ENCODE assay signal across 10 mouse cellular contexts in the genomic region with DNA sequence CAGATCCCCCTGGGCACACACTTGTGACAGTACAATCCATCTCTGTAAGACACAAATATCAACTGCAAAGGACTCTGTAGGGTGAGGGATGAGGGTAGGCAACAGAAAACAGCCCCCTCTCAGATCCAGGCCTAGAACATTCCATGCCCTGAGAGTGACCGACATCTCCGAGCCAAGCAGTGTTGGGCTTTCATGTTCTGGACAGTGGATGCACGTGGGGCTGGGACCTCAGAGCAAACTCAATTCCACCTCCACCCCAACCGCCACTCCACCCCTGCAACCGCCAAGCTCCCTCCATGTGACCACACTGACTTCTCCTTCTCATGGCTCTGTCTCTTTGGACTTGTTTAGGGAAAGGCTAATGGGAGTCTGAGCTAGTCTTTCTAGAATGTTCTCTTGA. TPM values are rescaled to one million over a fixed set of nuclear protein-coding genes. Genes with fewer than 3 reads are reported as not detected.
DNase-seq lines count a peak whose midpoint lies in the region; ATAC-seq and TF ChIP-seq lines count a peak whose summit lies in the region.
"Had no signal": no experiment of that assay in that cellular context is flagged by ENCODE, and none has a peak within 500 bp of the region (broad histone marks: within the 10 kb centered on the region; RNA-seq: fewer than 3 reads in every experiment).

No protein-coding gene starts in this region.

- ATAC-seq in heart, embryonic 13.5 days (ENCODE audit: extremely low read depth, insufficient number of reproducible peaks, low FRiP score, low TSS enrichment) = no peak
- no peak for ATAC-seq in embryonic facial prominence, embryonic 13.5 days (ENCODE audit: insufficient number of reproducible peaks, insufficient read depth, low FRiP score, low TSS enrichment, low read depth)
- no peak for ATAC-seq in intestine, postnatal 0 days
- no peak for ATAC-seq in midbrain, embryonic 12.5 days (ENCODE audit: low FRiP score, low read depth)

- 0 out of 2 replicates have a peak overlapping the region, but pooled peaks have one; percentile 24 for H3K27ac ChIP-seq in heart, embryonic 13.5 days (replicated peaks)
- H3K27ac ChIP-seq in embryonic facial prominence, embryonic 13.5 days = peak overlapping the region; percentile 98
- no peak overlapping the region for H3K27ac ChIP-seq in intestine, postnatal 0 days (ENCODE audit: low read depth, low read length)
- H3K27ac ChIP-seq in midbrain, embryonic 12.5 days (replicated peaks) = peak overlapping the region; percentile 97

- peak overlapping the region; percentile 70 for H3K4me2 ChIP-seq in heart, embryonic 13.5 days
- peak overlapping the region; percentile 59 for H3K4me2 ChIP-seq in embryonic facial prominence, embryonic 13.5 days
- peak overlapping the region; percentile 57 for H3K4me2 ChIP-seq in intestine, postnatal 0 days (replicated peaks; ENCODE audit: low read depth)
- peak overlapping the region; percentile 49 for H3K4me2 ChIP-seq in midbrain, embryonic 12.5 days (replicated peaks)

- H3K9me3 ChIP-seq in heart, embryonic 13.5 days = peaks cover 7% of the 10 kb centered on the region
- no peaks in the 10 kb centered on the region for H3K9me3 ChIP-seq in embryonic facial prominence, embryonic 13.5 days
- no peaks in the 10 kb centered on the region for H3K9me3 ChIP-seq in intestine, postnatal 0 days (ENCODE audit: control insufficient read depth)
- H3K9me3 ChIP-seq in midbrain, embryonic 12.5 days = peaks cover 6% of the 10 kb centered on the region; the same call in 1 of the 2 replicates

- DNase-seq in heart, postnatal 14 days = no peak
- DNase-seq in cerebellum, adult 8-10 months = no peak
- no peak for DNase-seq in lung, postnatal 14 days
- DNase-seq in embryo, embryonic 11 days = no peak

- H3K36me3 ChIP-seq in heart, embryonic 13.5 days = no peaks in the 10 kb centered on the region
- H3K36me3 ChIP-seq in embryonic facial prominence, embryonic 13.5 days = no peaks in the 10 kb centered on the region
- no peaks in the 10 kb centered on the region for H3K36me3 ChIP-seq in intestine, postnatal 0 days (ENCODE audit: control insufficient read depth, insufficient read depth)
- no peaks in the 10 kb centered on the region for H3K36me3 ChIP-seq in midbrain, embryonic 12.5 days

- no peak for TF ChIP-seq CTCF in intestine, postnatal 0 days (IDR thresholded peaks at IDR 0.05; ENCODE audit: low read depth)

- peaks cover 43% of the 10 kb centered on the region for H3K27me3 ChIP-seq in heart, embryonic 13.5 days (replicated peaks)
- peaks cover 26% of the 10 kb centered on the region for H3K27me3 ChIP-seq in embryonic facial prominence, embryonic 13.5 days
- no peaks in the 10 kb centered on the region for H3K27me3 ChIP-seq in intestine, postnatal 0 days (replicated peaks; ENCODE audit: control insufficient read depth, insufficient read depth, low read length)
- no peaks in the 10 kb centered on the region; the same call in 1 of the 2 replicates for H3K27me3 ChIP-seq in midbrain, embryonic 12.5 days

- intact Hi-C loops in heart, postnatal 14 days (cut with DNase I) = no loop called here

- peak overlapping the region; percentile 72 for H3K9ac ChIP-seq in heart, embryonic 13.5 days
- H3K9ac ChIP-seq in embryonic facial prominence, embryonic 13.5 days = peak overlapping the region; percentile 62; the same call in 1 of the 2 replicates
- no peak overlapping the region for H3K9ac ChIP-seq in intestine, postnatal 0 days (ENCODE audit: low read depth, low read length)
- H3K9ac ChIP-seq in midbrain, embryonic 12.5 days (replicated peaks) = peak overlapping the region; percentile 44; the same call in 1 of the 2 replicates

- peaks cover 35% of the 10 kb centered on the region for H3K4me1 ChIP-seq in heart, embryonic 13.5 days
- peaks cover 37% of the 10 kb centered on the region for H3K4me1 ChIP-seq in embryonic facial prominence, embryonic 13.5 days
- H3K4me1 ChIP-seq in intestine, postnatal 0 days (replicated peaks; ENCODE audit: control insufficient read depth, insufficient read depth, low read length) = peaks cover 13% of the 10 kb centered on the region; the same call in 1 of the 2 replicates
- peaks cover 36% of the 10 kb centered on the region for H3K4me1 ChIP-seq in midbrain, embryonic 12.5 days

- 79% methylated on average over 5 of the region's 5 CpGs for WGBS in heart, embryonic 13.5 days
- WGBS in embryonic facial prominence, embryonic 13.5 days = 90% methylated on average over 5 of the region's 5 CpGs
- 56% methylated on average over 5 of the region's 5 CpGs for WGBS in intestine, postnatal 0 days
- WGBS in midbrain, embryonic 12.5 days = 84% methylated on average over 5 of the region's 5 CpGs

- no peak overlapping the region; the same call in 1 of the 2 replicates for H3K4me3 ChIP-seq in heart, embryonic 13.5 days
- no peak overlapping the region for H3K4me3 ChIP-seq in embryonic facial prominence, embryonic 13.5 days
- no peak overlapping the region for H3K4me3 ChIP-seq in intestine, postnatal 0 days (ENCODE audit: low read depth, low read length)
- no peak overlapping the region for H3K4me3 ChIP-seq in midbrain, embryonic 12.5 days

RNA-seq across cellular contexts. Expression of gene Pck1, which starts 19.1 kb away (rescaled TPM):
- polyA plus RNA-seq in heart, embryonic 13.5 days (2015; fragmentation: Nextera tagmentation; extraction: Ambion mirVana) = 0.05 and 0.08 TPM in 2 replicates
- 10 to 100 TPM in 1 of 2 experiments, 1 to 10 TPM in 1; 7.2 to 42.3 TPM for total RNA-seq in heart, postnatal 14 days (2021)
- 0.22 TPM in 1 of 2 replicates, not detected in the other for polyA plus RNA-seq in embryonic facial prominence, embryonic 13.5 days (2015; fragmentation: Nextera tagmentation; extraction: Ambion mirVana)
- 249 and 336 TPM in 2 replicates for polyA plus RNA-seq in intestine, postnatal 0 days (2015; fragmentation: Nextera tagmentation; extraction: Ambion mirVana)
- polyA plus RNA-seq in midbrain, embryonic 12.5 days (2016; fragmentation: Nextera tagmentation; extraction: Ambion mirVana) = not detected in 2 replicates

RNA-seq across cellular contexts. Expression of gene Zbp1, which starts 46.8 kb away (rescaled TPM):
- polyA plus RNA-seq in heart, embryonic 13.5 days (2015; fragmentation: Nextera tagmentation; extraction: Ambion mirVana) = 0.33 and 0.57 TPM in 2 replicates
- under 1 TPM; 0.31 to 0.44 TPM for total RNA-seq in heart, postnatal 14 days (2021)
- 0.13 TPM in 1 of 2 replicates, not detected in the other for polyA plus RNA-seq in embryonic facial prominence, embryonic 13.5 days (2015; fragmentation: Nextera tagmentation; extraction: Ambion mirVana)
- 13.9 and 14.0 TPM in 2 replicates for polyA plus RNA-seq in intestine, postnatal 0 days (2015; fragmentation: Nextera tagmentation; extraction: Ambion mirVana)
- 0.63 and 0.80 TPM in 2 replicates for polyA plus RNA-seq in midbrain, embryonic 12.5 days (2016; fragmentation: Nextera tagmentation; extraction: Ambion mirVana)

RNA-seq across cellular contexts. Expression of gene Ctcfl, which starts 52.6 kb away (rescaled TPM):
- polyA plus RNA-seq in heart, embryonic 13.5 days (2015; fragmentation: Nextera tagmentation; extraction: Ambion mirVana) = 0.70 and 0.84 TPM in 2 replicates
- total RNA-seq in heart, postnatal 14 days (2021) = under 1 TPM; 0.07 TPM
- polyA plus RNA-seq in embryonic facial prominence, embryonic 13.5 days (2015; fragmentation: Nextera tagmentation; extraction: Ambion mirVana) = 0.14 TPM in 1 of 2 replicates, not detected in the other
- 0.82 and 1.0 TPM in 2 replicates for polyA plus RNA-seq in intestine, postnatal 0 days (2015; fragmentation: Nextera tagmentation; extraction: Ambion mirVana)
- polyA plus RNA-seq in midbrain, embryonic 12.5 days (2016; fragmentation: Nextera tagmentation; extraction: Ambion mirVana) = 0.07 TPM in 1 of 2 replicates, not detected in the other
- total RNA-seq: adrenal gland, adult 18-20 months; layer of hippocampus, adult 8-10 months had no signal

Comparison
In these comparisons a context has a peak if more than half of its experiments do, and no peak if none do; other contexts are left out.
1. RNA of gene Pck1, which starts 19.1 kb away (polyA plus RNA-seq): 249 to 336 TPM in intestine, postnatal 0 days; 0.05 to 0.08 TPM in heart, embryonic 13.5 days, not detected in midbrain, embryonic 12.5 days and 0.22 TPM in embryonic facial prominence, embryonic 13.5 days; every median in the first group is over 100 times any median in the second.
2. Peak in every context shown above with its lines, with median percentiles within 50 percentile points of each other: H3K4me2 ChIP-seq.